In genomic region chr12:97424726-97425125, GRCm38 (mm10) we compare ENCODE assay signal across 24 mouse cellular contexts.
DNase-seq lines count a peak whose midpoint lies in the region; ATAC-seq and TF ChIP-seq lines count a peak whose summit lies in the region.
"Had no signal": no experiment of that assay in that cellular context is flagged by ENCODE, and none has a peak within 500 bp of the region (broad histone marks: within the 10 kb centered on the region; RNA-seq: fewer than 3 reads in every experiment).

No protein-coding gene starts in this region.

- H3K36me3 ChIP-seq in forebrain, embryonic 14.5 days (ENCODE audit: control insufficient read depth, insufficient read depth, low read length): no peaks in the 10 kb centered on the region
- no peaks in the 10 kb centered on the region for H3K36me3 ChIP-seq in forebrain, embryonic 13.5 days (ENCODE audit: poor library complexity, severe bottlenecking)
- H3K36me3 ChIP-seq in forebrain, postnatal 0 days (ENCODE audit: insufficient read depth): no peaks in the 10 kb centered on the region
- H3K36me3 ChIP-seq in forebrain, embryonic 10.5 days (replicated peaks): no peaks in the 10 kb centered on the region
- H3K36me3 ChIP-seq: embryonic facial prominence, embryonic 13.5 days; embryonic facial prominence, embryonic 15.5 days; G1E had no signal

- ATAC-seq in forebrain, embryonic 14.5 days: no peak
- no peak for ATAC-seq in forebrain, embryonic 13.5 days
- peak; percentile 51 for ATAC-seq in forebrain, postnatal 0 days
- ATAC-seq: activated CD4-positive, CD25-positive, alpha-beta regulatory T cell, adult 4 months; CD4-positive, CD25-positive, alpha-beta regulatory T cell, adult 4 months; Patski had no signal

- peak; percentile 27 to 34 for DNase-seq in cerebellum, postnatal 10 days
- no peak for DNase-seq in cerebellum, adult 11 months
- DNase-seq in forebrain, embryonic 14.5 days (ENCODE audit: low spot score): peak; percentile 50
- no peak for DNase-seq in forebrain, postnatal 0 days
- no peak for DNase-seq in forebrain, embryonic 10.5 days (ENCODE audit: extremely low spot score, low spot score)
- DNase-seq in brain, embryonic 14.5 days (ENCODE audit: low read depth): peak; percentile 62
- DNase-seq: adrenal gland, adult 8-10 months; adrenal gland, postnatal 14 days; adrenal gland, postnatal 36 days; B cell, adult 2 months; cerebellum, adult 11-12 months; cerebellum, adult 2 months; cerebellum, adult 9-10 months; cerebellum, postnatal 36 days; embryo, embryonic 11 days had no signal

- H3K4me1 ChIP-seq in forebrain, embryonic 14.5 days (ENCODE audit: control insufficient read depth, insufficient read depth, low read length): no peaks in the 10 kb centered on the region
- H3K4me1 ChIP-seq in forebrain, embryonic 13.5 days: no peaks in the 10 kb centered on the region
- H3K4me1 ChIP-seq in forebrain, postnatal 0 days (ENCODE audit: insufficient read depth): no peaks in the 10 kb centered on the region
- no peaks in the 10 kb centered on the region for H3K4me1 ChIP-seq in forebrain, embryonic 10.5 days
- H3K4me1 ChIP-seq: embryonic facial prominence, embryonic 13.5 days; embryonic facial prominence, embryonic 15.5 days had no signal

- H3K4me3 ChIP-seq in forebrain, embryonic 14.5 days (ENCODE audit: low read depth, low read length): no peak overlapping the region
- H3K4me3 ChIP-seq in forebrain, embryonic 13.5 days: no peak overlapping the region
- no peak overlapping the region for H3K4me3 ChIP-seq in forebrain, postnatal 0 days (ENCODE audit: low read depth, low read length)
- H3K4me3 ChIP-seq in forebrain, embryonic 10.5 days: no peak overlapping the region
- H3K4me3 ChIP-seq: embryonic facial prominence, embryonic 13.5 days; embryonic facial prominence, embryonic 15.5 days; erythroblast, embryonic 14.5 days had no signal

- H3K9ac ChIP-seq in forebrain, embryonic 14.5 days (ENCODE audit: low read length): no peak overlapping the region
- H3K9ac ChIP-seq in forebrain, embryonic 13.5 days: no peak overlapping the region
- H3K9ac ChIP-seq in forebrain, postnatal 0 days: no peak overlapping the region
- H3K9ac ChIP-seq: embryonic facial prominence, embryonic 13.5 days; embryonic facial prominence, embryonic 15.5 days had no signal

- no peaks in the 10 kb centered on the region for H3K9me3 ChIP-seq in forebrain, embryonic 14.5 days (replicated peaks; ENCODE audit: control insufficient read depth, low read length)
- H3K9me3 ChIP-seq in forebrain, embryonic 13.5 days (replicated peaks): no peaks in the 10 kb centered on the region
- H3K9me3 ChIP-seq in forebrain, postnatal 0 days (ENCODE audit: low read length): no peaks in the 10 kb centered on the region
- H3K9me3 ChIP-seq in forebrain, embryonic 10.5 days: no peaks in the 10 kb centered on the region
- H3K9me3 ChIP-seq: embryonic facial prominence, embryonic 13.5 days; embryonic facial prominence, embryonic 15.5 days had no signal

- no peaks in the 10 kb centered on the region for H3K27me3 ChIP-seq in forebrain, embryonic 14.5 days (replicated peaks; ENCODE audit: control insufficient read depth, insufficient read depth, low read length)
- H3K27me3 ChIP-seq in forebrain, embryonic 13.5 days: no peaks in the 10 kb centered on the region
- H3K27me3 ChIP-seq in forebrain, postnatal 0 days (ENCODE audit: insufficient read depth, low read length): no peaks in the 10 kb centered on the region
- H3K27me3 ChIP-seq in forebrain, embryonic 10.5 days (ENCODE audit: poor library complexity, severe bottlenecking): no peaks in the 10 kb centered on the region
- H3K27me3 ChIP-seq: CH12.LX; embryonic facial prominence, embryonic 13.5 days; embryonic facial prominence, embryonic 15.5 days; Patski had no signal

- no peak for TF ChIP-seq POLR2A in brain, embryonic 14.5 days (IDR thresholded peaks at IDR 0.05; ENCODE audit: borderline replicate concordance, extremely low read depth, insufficient read depth, insufficient read length, poor library complexity, severe bottlenecking)

- no peak overlapping the region for H3K4me2 ChIP-seq in forebrain, embryonic 14.5 days (ENCODE audit: low read length)
- H3K4me2 ChIP-seq in forebrain, embryonic 13.5 days: no peak overlapping the region
- no peak overlapping the region for H3K4me2 ChIP-seq in forebrain, postnatal 0 days (ENCODE audit: low read depth)
- H3K4me2 ChIP-seq: embryonic facial prominence, embryonic 13.5 days; embryonic facial prominence, embryonic 15.5 days had no signal

- TF ChIP-seq CTCF in forebrain, postnatal 0 days (IDR thresholded peaks at IDR 0.05; ENCODE audit: low read depth): no peak
- no peak for TF ChIP-seq CTCF in brain, embryonic 14.5 days (IDR thresholded peaks at IDR 0.05; ENCODE audit: borderline replicate concordance, extremely low read depth, insufficient read depth, insufficient read length)

- WGBS in forebrain, embryonic 14.5 days: 73% methylated on average over 3 of the region's 3 CpGs
- 89% methylated on average over 3 of the region's 3 CpGs for WGBS in forebrain, embryonic 13.5 days
- WGBS in forebrain, postnatal 0 days: 60% methylated on average over 3 of the region's 3 CpGs
- WGBS in forebrain, embryonic 10.5 days: 96% methylated on average over 3 of the region's 3 CpGs

- H3K27ac ChIP-seq in forebrain, embryonic 14.5 days (ENCODE audit: low read depth, low read length): no peak overlapping the region
- H3K27ac ChIP-seq in forebrain, embryonic 13.5 days: no peak overlapping the region
- H3K27ac ChIP-seq in forebrain, postnatal 0 days (ENCODE audit: low read depth, low read length): no peak overlapping the region
- no peak overlapping the region for H3K27ac ChIP-seq in forebrain, embryonic 10.5 days
- H3K27ac ChIP-seq: embryonic facial prominence, embryonic 13.5 days; embryonic facial prominence, embryonic 15.5 days had no signal

Comparison
In these comparisons a context has a peak if more than half of its experiments do, and no peak if none do; other contexts are left out.
1. DNase-seq: peak in cerebellum, postnatal 10 days (2 of 2), forebrain, embryonic 14.5 days (single experiment) and brain, embryonic 14.5 days (single experiment); none in cerebellum, adult 11 months (single experiment), forebrain, postnatal 0 days (single experiment) and forebrain, embryonic 10.5 days (single experiment).